Mouse (Mus musculus) kidney, embryonic 14.5 days (tissue): ENCODE measurements around the gene Hist1h2ak. TPM values are rescaled to one million over a fixed set of nuclear protein-coding genes. Genes with fewer than 3 reads are reported as not detected.
A peak's percentile ranks its signal among the peaks of the same experiment; 100 is the strongest.
"Not testable (repeated sequence)": the region's sequence is repeated elsewhere in the genome, so short reads cannot be mapped to it uniquely, and the experiment has no call there.

Source experiments
- ATAC-seq: fragments of 200-750 bp; cut with Nextera tagmentation; 2 replicates; pipeline ENCODE4 v1.8.0; 2017; ENCODE audit warnings: moderate number of reproducible peaks, mild to moderate bottlenecking, moderate TSS enrichment, moderate library complexity; ENCODE audit not compliant: low FRiP score, low TSS enrichment
- H3K27ac ChIP-seq: fragments of 300-500 bp; sonication (generic); 2 replicates; pipeline ENCODE4 v1.5.1; 2014; ENCODE audit warnings: low read depth, mild to moderate bottlenecking, low read length, moderate library complexity, mixed read lengths
- H3K27me3 ChIP-seq: fragments of 300-500 bp; sonication (generic); 2 replicates; pipeline ENCODE4 v1.6.1; 2014; ENCODE audit warnings: mild to moderate bottlenecking, low read length; ENCODE audit not compliant: control insufficient read depth, insufficient read depth
- H3K36me3 ChIP-seq: fragments of 300-500 bp; sonication (generic); 2 replicates; pipeline ENCODE4 v1.6.1; 2014; ENCODE audit warnings: low read length, mixed read lengths; ENCODE audit not compliant: control insufficient read depth, insufficient read depth
- H3K4me1 ChIP-seq: fragments of 300-500 bp; sonication (generic); 2 replicates; pipeline ENCODE4 v1.6.1; 2014; ENCODE audit warnings: low read length, mixed read lengths; ENCODE audit not compliant: control insufficient read depth, insufficient read depth
- H3K4me2 ChIP-seq: fragments of 300-500 bp; sonication (generic); replicated peaks from 2 replicates; pipeline ENCODE4 v1.6.1; 2014; ENCODE audit warnings: low read depth, mild to moderate bottlenecking, low read length
- H3K4me3 ChIP-seq: fragments of 300-500 bp; sonication (generic); 2 replicates; pipeline ENCODE4 v1.5.1; 2014; ENCODE audit warnings: mild to moderate bottlenecking, low read length
- H3K9ac ChIP-seq: fragments of 300-500 bp; sonication (generic); 2 replicates; pipeline ENCODE4 v1.6.1; 2014; ENCODE audit warnings: low read depth, mild to moderate bottlenecking, low read length, moderate library complexity
- H3K9me3 ChIP-seq: fragments of 300-500 bp; sonication (generic); 2 replicates; pipeline ENCODE4 v1.6.1; 2016; ENCODE audit warnings: low read length; ENCODE audit not compliant: control insufficient read depth
- WGBS: fragments of 180-500 bp; shearing (Covaris S2); extraction: QIAGEN DNeasy Blood & Tissue Kit; methylation state at CpG from one replicate; pipeline ENCODE4 v1.1.7; 2014; 5-methylcytosine and 5-hydroxymethylcytosine counted together
- polyA plus RNA-seq: library from polyadenylated mRNA; unstranded; fragments of >200 nt; fragmentation: Nextera tagmentation; extraction: Ambion mirVana; gene quantifications from 2 replicates; pipeline ENCODE4 v1.2.1, GENCODE M21; 2014

Hist1h2ak gene
- 18.5 and 21.7 TPM in 2 replicates for polyA plus RNA-seq

- WGBS = under 1% methylated on average over 36 of the region's 50 CpGs
- Histone ChIP-seq H3K9ac (peak within 1 kb of the TSS; percentile 78), H3K4me1 (peaks cover 13% of the 10 kb centered on the region), H3K27ac (peak within 1 kb of the TSS; percentile 95), H3K4me2 (peak within 1 kb of the TSS; percentile 59), H3K4me3 (peak within 1 kb of the TSS; percentile 43)
- peak; percentile 94 for ATAC-seq
- not testable (repeated sequence) for H3K9me3 ChIP-seq, H3K36me3 ChIP-seq, H3K27me3 ChIP-seq
Observed at GRCm38 (mm10) chr13:21753524-21754285, at the start of gene Hist1h2ak, which contains the start of gene Hist1h2bn. Hist1h2ak (minus strand) TSS chr13:21753827. Hist1h2bn (plus strand) TSS chr13:21754123.

- H3K9me3 ChIP-seq, H3K27ac ChIP-seq, H3K4me1 ChIP-seq, H3K9ac ChIP-seq, H3K4me2 ChIP-seq, H3K36me3 ChIP-seq, H3K4me3 ChIP-seq, H3K27me3 ChIP-seq: not testable (repeated sequence)
- no CpG with 5 or more reads among the region's 4 CpGs for WGBS
- ATAC-seq = peak; percentile 83
Observed at GRCm38 (mm10) chr13:21803058-21803457, 49.4 kb upstream of the Hist1h2ak start.

- ATAC-seq, H3K4me3 ChIP-seq, H3K27ac ChIP-seq, H3K4me1 ChIP-seq, H3K27me3 ChIP-seq, H3K9ac ChIP-seq, H3K36me3 ChIP-seq, H3K4me2 ChIP-seq, H3K9me3 ChIP-seq: not testable (repeated sequence)
Observed at GRCm38 (mm10) chr13:21797163-21797562, 43.5 kb upstream of the Hist1h2ak start.

- Histone ChIP-seq H3K27me3 (no peaks in the 10 kb centered on the region), H3K4me1 (no peaks in the 10 kb centered on the region), H3K9ac (no peak overlapping the region), H3K27ac (no peak overlapping the region), H3K4me2 (no peak overlapping the region), H3K4me3 (no peak overlapping the region), H3K36me3 (no peaks in the 10 kb centered on the region), H3K9me3 (no peaks in the 10 kb centered on the region)
- 93% methylated on average over 7 of the region's 7 CpGs for WGBS
- ATAC-seq = no peak
Observed at GRCm38 (mm10) chr13:21795584-21795983, 42.0 kb upstream of the Hist1h2ak start.

- H3K27ac ChIP-seq = no peak overlapping the region
- H3K4me1 ChIP-seq = peaks cover 16% of the 10 kb centered on the region; the same call in 1 of the 2 replicates
- H3K4me2 ChIP-seq = peak overlapping the region; percentile 38
- no peaks in the 10 kb centered on the region for H3K27me3 ChIP-seq
- H3K4me3 ChIP-seq = peak overlapping the region; percentile 23
- H3K9ac ChIP-seq = peak overlapping the region; percentile 40; the same call in 1 of the 2 replicates
- H3K9me3 ChIP-seq = no peaks in the 10 kb centered on the region
- no peaks in the 10 kb centered on the region for H3K36me3 ChIP-seq
- ATAC-seq = no peak
- 8% methylated on average over 15 of the region's 18 CpGs for WGBS
Observed at GRCm38 (mm10) chr13:21790601-21791283, 37.1 kb upstream of the Hist1h2ak start.

- Histone ChIP-seq H3K9me3 (no peaks in the 10 kb centered on the region), H3K9ac (no peak overlapping the region), H3K4me3 (no peak overlapping the region), H3K27me3 (no peaks in the 10 kb centered on the region), H3K36me3 (no peaks in the 10 kb centered on the region), H3K27ac (0 out of 2 replicates have a peak overlapping the region, but pooled peaks have one; percentile 17), H3K4me1 (peaks cover 16% of the 10 kb centered on the region; the same call in 1 of the 2 replicates), H3K4me2 (no peak overlapping the region)
- 41% methylated on average over 6 of the region's 6 CpGs for WGBS
- no peak for ATAC-seq
Observed at GRCm38 (mm10) chr13:21789925-21790324, 36.3 kb upstream of the Hist1h2ak start.

- Histone ChIP-seq H3K9me3 (no peaks in the 10 kb centered on the region), H3K27ac (peak overlapping the region; percentile 90), H3K9ac (peak overlapping the region; percentile 59), H3K36me3 (no peaks in the 10 kb centered on the region), H3K4me2 (peak overlapping the region; percentile 40), H3K4me3 (peak overlapping the region; percentile 34), H3K4me1 (peaks cover 24% of the 10 kb centered on the region; the same call in 1 of the 2 replicates), H3K27me3 (no peaks in the 10 kb centered on the region)
- WGBS = 20% methylated on average over 13 of the region's 21 CpGs
- no peak for ATAC-seq
Observed at GRCm38 (mm10) chr13:21787760-21788593, 34.4 kb upstream of the Hist1h2ak start.

- H3K36me3 ChIP-seq, H3K9me3 ChIP-seq, H3K27me3 ChIP-seq: not testable (repeated sequence)
- 0% methylated on average over 32 of the region's 63 CpGs for WGBS
- Histone ChIP-seq H3K4me3 (peak within 1 kb of the TSS; percentile 34), H3K4me1 (peaks cover 24% of the 10 kb centered on the region; the same call in 1 of the 2 replicates), H3K4me2 (peak within 1 kb of the TSS; percentile 44), H3K27ac (peak within 1 kb of the TSS; percentile 91), H3K9ac (peak within 1 kb of the TSS; percentile 59)
- ATAC-seq = peak; percentile 97
Observed at GRCm38 (mm10) chr13:21786899-21787629, 33.4 kb upstream of the Hist1h2ak start, which contains the start of the genes Hist1h2an and Hist1h2bp. Hist1h2an (minus strand) TSS chr13:21787218. Hist1h2bp (plus strand) TSS chr13:21787461.
